Mouse (Mus musculus): ENCODE data around the gene Abcc6. TPM values are rescaled to one million over a fixed set of nuclear protein-coding genes. Genes with fewer than 3 reads are reported as not detected.

Abcc6 gene
- polyA plus RNA-seq, 1 experiment from 2014 or later: 0.27 TPM

DNA sequence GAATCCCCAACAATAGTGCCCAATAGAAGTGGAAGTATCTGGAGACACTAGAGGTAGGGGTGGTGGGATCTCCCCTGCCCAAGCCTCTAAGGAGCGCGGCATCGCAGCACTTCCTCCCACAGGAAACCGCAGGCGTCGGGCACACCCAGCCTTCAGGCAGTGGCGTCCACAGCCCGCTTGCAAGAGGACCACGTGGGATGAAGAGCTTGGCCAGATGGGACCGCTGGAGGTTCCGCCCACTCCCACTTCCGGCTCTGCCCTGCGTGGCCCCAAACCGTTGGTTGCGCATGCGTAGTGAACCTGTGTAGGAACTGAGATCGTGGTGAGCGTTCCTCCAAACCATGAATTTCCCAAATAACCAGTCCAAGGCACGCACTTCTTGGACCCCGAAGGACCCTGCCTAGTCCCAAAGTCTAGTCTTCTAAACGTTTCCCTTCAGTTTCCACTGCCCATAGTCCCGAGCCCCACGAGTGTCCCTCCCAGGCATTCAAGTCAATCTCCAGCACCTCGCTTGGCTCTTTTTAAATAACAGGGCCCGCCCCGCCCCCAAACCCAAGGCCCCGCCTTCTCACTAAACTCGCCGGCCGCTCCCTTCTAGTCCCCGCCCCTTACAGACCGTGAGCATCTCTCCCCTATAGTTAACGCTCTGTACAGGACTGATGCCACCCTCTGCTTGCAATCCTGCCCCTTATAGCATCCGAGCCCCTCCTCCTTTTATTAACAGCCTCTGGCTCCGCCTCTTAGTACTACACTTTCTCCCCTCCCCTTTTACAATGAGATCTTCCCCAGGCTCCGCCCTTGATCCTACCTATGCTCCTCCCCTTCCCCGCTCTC, 107.0 kb downstream of the Abcc6 start:
- H3K27ac ChIP-seq (replicated peaks): peak overlapping the region; percentile 89
- H3K4me1 ChIP-seq: peaks cover 21% of the 10 kb centered on the region
- H3K27me3 ChIP-seq: peaks cover 3% of the 10 kb centered on the region; the same call in 1 of the 2 replicates
- no peaks in the 10 kb centered on the region for H3K36me3 ChIP-seq
- peak; percentile 93 for ATAC-seq (replicated peaks)
- H3K4me3 ChIP-seq: peak overlapping the region; percentile 54
- WGBS: 1% methylated on average over 37 of the region's 37 CpGs
- H3K9ac ChIP-seq (replicated peaks): peak overlapping the region; percentile 61
- H3K4me2 ChIP-seq (replicated peaks): peak overlapping the region; percentile 66
- H3K9me3 ChIP-seq: no peaks in the 10 kb centered on the region

DNA sequence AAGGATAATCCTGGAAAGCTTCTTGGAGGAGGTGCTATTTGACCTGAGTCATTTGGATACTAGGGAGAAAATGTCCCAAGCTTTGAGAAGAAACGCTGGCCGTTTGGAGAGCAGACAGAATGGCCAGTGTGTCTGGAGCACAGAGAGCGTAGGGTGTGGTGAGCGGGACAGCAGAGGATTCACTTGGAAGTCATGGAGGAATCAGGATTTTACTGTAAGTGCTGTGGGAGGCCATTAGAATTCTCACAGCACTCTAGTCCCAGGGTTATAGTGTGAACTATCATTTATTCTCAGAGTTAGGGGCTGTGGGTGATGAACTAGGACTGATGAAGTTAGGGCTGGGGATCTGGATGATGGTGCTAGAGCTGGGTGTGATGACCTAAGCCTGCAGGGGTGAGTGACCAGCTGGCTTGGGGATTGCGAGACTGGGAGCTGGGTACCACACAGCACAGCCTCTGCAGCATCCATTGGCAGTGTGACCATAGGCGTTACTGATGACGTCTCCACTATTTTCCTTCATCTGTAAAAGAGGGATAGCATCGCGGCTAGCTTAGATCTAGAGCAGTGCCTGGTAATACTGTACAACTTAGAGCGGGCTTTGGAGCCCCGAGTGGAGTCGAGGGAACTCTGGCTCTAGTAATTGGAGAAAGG, 108.0 kb downstream of the Abcc6 start:
- Histone ChIP-seq H3K27ac (replicated peaks) (peak overlapping the region; percentile 89; the same call in 1 of the 2 replicates), H3K4me1 (peaks cover 29% of the 10 kb centered on the region), H3K27me3 (no peaks in the 10 kb centered on the region), H3K9me3 (no peaks in the 10 kb centered on the region), H3K36me3 (no peaks in the 10 kb centered on the region), H3K4me3 (peak overlapping the region; percentile 54; the same call in 1 of the 2 replicates), H3K9ac (replicated peaks) (no peak overlapping the region), H3K4me2 (replicated peaks) (no peak overlapping the region)
- WGBS: 90% methylated on average over 12 of the region's 12 CpGs
- ATAC-seq (replicated peaks): no peak

DNA sequence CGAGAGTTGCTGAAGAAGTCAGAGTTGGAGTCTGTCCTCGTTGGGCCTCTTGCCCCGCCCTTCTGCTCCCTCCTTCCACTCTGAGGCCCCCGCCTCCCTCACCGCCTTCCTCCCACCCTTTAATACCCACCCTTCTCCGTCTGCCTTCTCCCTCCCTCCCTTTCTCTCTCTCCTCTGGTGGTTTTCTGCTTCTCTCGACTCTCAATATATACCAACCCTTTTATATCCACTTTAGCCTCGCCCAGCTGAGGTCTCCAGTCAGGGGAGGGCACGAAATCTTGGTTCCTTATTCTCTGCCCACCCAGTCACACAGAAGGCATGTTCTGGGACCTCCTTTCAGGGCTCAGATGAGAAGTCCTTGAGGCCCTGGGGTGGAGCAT, 108.9 kb downstream of the Abcc6 start, which contains the start of gene Emp3:
Gene Emp3 (minus strand): TSS at position 163 of the 380 bp plus-strand sequence.
- ATAC-seq (replicated peaks): no peak
- no peak within 1 kb of the TSS for H3K4me2 ChIP-seq (replicated peaks)

DNA sequence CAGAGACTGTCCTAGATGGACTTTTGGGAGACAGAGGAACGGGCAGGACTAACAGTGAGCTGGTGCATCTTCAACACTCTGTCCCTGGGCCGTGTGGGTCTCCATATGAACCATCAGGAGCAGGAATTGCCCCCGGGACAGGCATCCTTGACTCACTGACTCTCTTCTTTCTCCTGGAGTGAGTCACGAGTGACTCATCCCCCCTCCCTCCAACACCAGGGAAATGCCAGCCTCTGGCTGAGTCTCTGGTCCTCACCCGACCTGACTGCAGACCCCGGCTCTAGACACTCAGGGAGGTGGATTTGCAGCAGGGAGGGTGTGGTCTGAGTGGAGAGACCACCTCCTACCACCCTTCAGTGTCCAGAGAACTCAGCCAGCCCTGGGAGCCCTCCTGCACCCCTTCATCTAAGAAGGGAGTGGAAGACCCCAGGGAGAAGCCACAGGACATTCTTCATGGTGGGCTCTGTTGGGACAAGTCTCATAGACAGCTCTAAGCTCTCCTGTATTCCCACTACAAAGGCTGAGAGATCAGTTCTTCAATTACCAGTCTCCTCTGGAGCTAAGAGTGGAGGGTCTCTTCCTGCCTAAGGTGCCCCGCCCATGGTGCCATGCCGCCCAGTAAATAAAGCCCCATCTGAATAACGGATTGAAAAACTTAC, 109.4 kb downstream of the Abcc6 start:
- Histone ChIP-seq H3K9me3 (no peaks in the 10 kb centered on the region), H3K27me3 (no peaks in the 10 kb centered on the region), H3K9ac (replicated peaks) (no peak overlapping the region), H3K4me3 (no peak overlapping the region), H3K27ac (replicated peaks) (no peak overlapping the region), H3K4me1 (peaks cover 43% of the 10 kb centered on the region), H3K36me3 (no peaks in the 10 kb centered on the region), H3K4me2 (replicated peaks) (no peak overlapping the region)
- 62% methylated on average over 9 of the region's 9 CpGs for WGBS
- no peak for ATAC-seq (replicated peaks)

More for the DNA sequence above, 108.9 kb downstream of the Abcc6 start, which contains the start of gene Emp3:
- Histone ChIP-seq H3K9me3 (no peaks in the 10 kb centered on the region), H3K27me3 (no peaks in the 10 kb centered on the region), H3K4me1 (peaks cover 37% of the 10 kb centered on the region), H3K27ac (replicated peaks) (no peak within 1 kb of the TSS), H3K9ac (replicated peaks) (no peak within 1 kb of the TSS), H3K4me3 (no peak within 1 kb of the TSS), H3K36me3 (no peaks in the 10 kb centered on the region)
- 55% methylated on average over 9 of the region's 9 CpGs for WGBS

DNA sequence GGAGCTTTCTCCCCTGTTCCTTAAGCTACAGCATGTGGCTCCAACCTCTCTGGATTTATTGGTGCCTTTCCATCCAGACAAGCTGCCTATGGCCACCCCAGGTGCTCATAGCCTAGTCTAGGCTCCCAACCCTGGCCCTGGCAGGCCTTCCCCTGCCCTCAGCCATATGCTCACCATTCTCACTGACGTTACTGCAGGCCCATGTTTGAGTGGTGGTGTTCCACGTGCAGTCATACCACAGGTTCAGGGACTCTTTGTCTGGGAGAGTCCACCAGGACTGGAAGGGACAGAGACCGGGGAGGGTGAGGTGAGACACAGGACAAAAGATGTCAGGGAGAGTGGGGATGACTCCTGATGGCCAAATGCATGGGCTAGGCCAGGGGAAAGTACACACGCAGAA, 110.3 kb downstream of the Abcc6 start:
- H3K27ac ChIP-seq (replicated peaks): no peak overlapping the region
- no peaks in the 10 kb centered on the region for H3K36me3 ChIP-seq
- H3K9ac ChIP-seq (replicated peaks): no peak overlapping the region
- WGBS: 76% methylated on average over 4 of the region's 4 CpGs
- H3K4me3 ChIP-seq: no peak overlapping the region
- H3K4me2 ChIP-seq (replicated peaks): no peak overlapping the region
- peaks cover 44% of the 10 kb centered on the region for H3K4me1 ChIP-seq
- ATAC-seq (replicated peaks): no peak
- H3K9me3 ChIP-seq: no peaks in the 10 kb centered on the region
- no peaks in the 10 kb centered on the region for H3K27me3 ChIP-seq

DNA sequence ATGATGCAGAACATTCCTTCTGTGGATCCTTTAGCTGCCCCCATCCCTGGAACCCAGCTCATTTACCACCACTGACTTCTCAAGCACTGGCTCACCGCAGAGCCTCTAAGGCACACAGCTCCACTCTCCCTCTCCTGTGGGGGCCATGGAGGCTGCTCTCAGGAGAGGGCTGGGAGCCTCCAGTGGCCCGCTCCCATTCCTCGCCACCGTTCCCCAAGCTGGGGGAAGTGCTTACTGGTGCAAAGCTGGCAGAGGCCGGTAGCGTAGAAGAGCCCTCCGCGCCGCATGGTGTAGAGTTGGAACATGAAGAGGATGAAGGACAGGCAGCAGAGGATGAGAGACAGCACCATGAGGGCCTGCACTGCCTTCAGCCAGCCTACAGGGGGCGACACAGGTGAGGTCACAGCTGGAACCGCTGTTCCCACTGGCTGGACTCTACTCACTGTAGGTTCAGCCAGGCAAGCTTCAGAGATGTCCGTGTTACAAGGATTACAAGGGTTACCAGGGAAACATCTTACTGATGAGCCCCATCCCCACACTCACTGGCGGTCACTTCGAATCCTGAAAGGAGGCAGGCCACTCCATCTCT, 110.9 kb downstream of the Abcc6 start:
- H3K27ac ChIP-seq (replicated peaks): no peak overlapping the region
- no peak overlapping the region for H3K9ac ChIP-seq (replicated peaks)
- no peaks in the 10 kb centered on the region for H3K36me3 ChIP-seq
- 63% methylated on average over 14 of the region's 14 CpGs for WGBS
- H3K27me3 ChIP-seq: no peaks in the 10 kb centered on the region
- H3K4me1 ChIP-seq: peaks cover 41% of the 10 kb centered on the region
- no peak overlapping the region for H3K4me2 ChIP-seq (replicated peaks)
- no peaks in the 10 kb centered on the region for H3K9me3 ChIP-seq
- no peak overlapping the region for H3K4me3 ChIP-seq
- ATAC-seq (replicated peaks): no peak

DNA sequence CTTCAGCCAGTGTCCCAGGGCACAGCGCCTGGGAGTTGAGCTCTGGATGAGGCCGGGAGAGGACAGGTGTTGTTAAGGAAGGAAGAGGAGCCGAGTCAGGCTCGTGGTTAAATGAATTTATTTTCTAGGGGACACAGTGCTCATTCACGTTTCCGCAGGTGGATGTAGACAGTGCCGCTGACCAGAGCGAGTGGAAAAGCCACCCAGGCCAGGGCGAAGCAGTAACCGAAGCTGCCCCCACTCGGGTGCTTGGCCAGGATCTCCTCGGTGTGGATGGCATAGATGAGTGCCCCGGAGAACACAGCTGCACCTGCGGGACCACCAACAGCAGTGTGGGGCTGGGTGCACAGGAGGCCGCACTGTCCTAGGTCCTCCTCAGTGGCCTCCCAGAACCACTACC, 112.2 kb downstream of the Abcc6 start:
- WGBS: 91% methylated on average over 15 of the region's 15 CpGs
- Histone ChIP-seq H3K9me3 (no peaks in the 10 kb centered on the region), H3K4me1 (peaks cover 30% of the 10 kb centered on the region), H3K9ac (replicated peaks) (no peak overlapping the region), H3K27me3 (no peaks in the 10 kb centered on the region), H3K4me2 (replicated peaks) (no peak overlapping the region), H3K27ac (replicated peaks) (peak overlapping the region; percentile 87), H3K4me3 (no peak overlapping the region), H3K36me3 (no peaks in the 10 kb centered on the region)
- no peak for ATAC-seq (replicated peaks)

Other genes with a start within 250 kb of the Abcc6 start
- 21.7 and 22.9 TPM in 2 replicates for gene Lmtk3, start 246.6 kb downstream of the Abcc6 start, polyA plus RNA-seq (2015; fragmentation: Nextera tagmentation; extraction: Ambion mirVana)
- 6.0 and 7.6 TPM in 2 replicates for gene Sult2b1, start 245.6 kb downstream of the Abcc6 start, polyA plus RNA-seq (2015; fragmentation: Nextera tagmentation; extraction: Ambion mirVana)
- 376 and 383 TPM in 2 replicates for gene Cyth2, start 215.7 kb downstream of the Abcc6 start, polyA plus RNA-seq (2015; fragmentation: Nextera tagmentation; extraction: Ambion mirVana)
- 0.55 and 0.98 TPM in 2 replicates for gene Kcnj14, start 205.5 kb downstream of the Abcc6 start, polyA plus RNA-seq (2015; fragmentation: Nextera tagmentation; extraction: Ambion mirVana)
- gene Grwd1, start 199.4 kb downstream of the Abcc6 start, polyA plus RNA-seq (2015; fragmentation: Nextera tagmentation; extraction: Ambion mirVana): 46.8 and 46.9 TPM in 2 replicates
- gene Kdelr1, start 157.5 kb downstream of the Abcc6 start, polyA plus RNA-seq (2015; fragmentation: Nextera tagmentation; extraction: Ambion mirVana): 33.3 and 38.3 TPM in 2 replicates
- 0.84 and 0.92 TPM in 2 replicates for gene Grin2d, start 151.9 kb downstream of the Abcc6 start, polyA plus RNA-seq (2015; fragmentation: Nextera tagmentation; extraction: Ambion mirVana)
- gene Syngr4, start 133.6 kb downstream of the Abcc6 start, polyA plus RNA-seq (2015; fragmentation: Nextera tagmentation; extraction: Ambion mirVana): 0.33 TPM in 1 of 2 replicates, not detected in the other
- 4.8 and 5.7 TPM in 2 replicates for gene Tmem143, start 133.4 kb downstream of the Abcc6 start, polyA plus RNA-seq (2015; fragmentation: Nextera tagmentation; extraction: Ambion mirVana)
- gene Emp3, start 108.9 kb downstream of the Abcc6 start, polyA plus RNA-seq (2015; fragmentation: Nextera tagmentation; extraction: Ambion mirVana): 17.2 and 18.5 TPM in 2 replicates
- gene Ccdc114, start 106.2 kb downstream of the Abcc6 start, polyA plus RNA-seq (2015; fragmentation: Nextera tagmentation; extraction: Ambion mirVana): 2.5 and 4.9 TPM in 2 replicates
- 42.2 and 42.4 TPM in 2 replicates for gene Nomo1, start 3.4 kb upstream of the Abcc6 start, polyA plus RNA-seq (2015; fragmentation: Nextera tagmentation; extraction: Ambion mirVana)
- 4.8 and 5.2 TPM in 2 replicates for gene Kcnj11, start 70.5 kb upstream of the Abcc6 start, polyA plus RNA-seq (2015; fragmentation: Nextera tagmentation; extraction: Ambion mirVana)
- gene Abcc8, start 149.7 kb upstream of the Abcc6 start, polyA plus RNA-seq (2015; fragmentation: Nextera tagmentation; extraction: Ambion mirVana): 30.1 and 31.8 TPM in 2 replicates
- gene Ush1c, start 208.2 kb upstream of the Abcc6 start, polyA plus RNA-seq (2015; fragmentation: Nextera tagmentation; extraction: Ambion mirVana): 2.2 TPM in 2 replicates
- gene Otog, start 210.7 kb upstream of the Abcc6 start, polyA plus RNA-seq (2015; fragmentation: Nextera tagmentation; extraction: Ambion mirVana): 0.05 TPM in 1 of 2 replicates, not detected in the other

Data from forebrain, embryonic 15.5 days (tissue).